Mouse (Mus musculus) skeletal muscle tissue, adult 2 months (tissue): Measurements from ENCODE around the gene Arhgap42.

Experiments
- DNase-seq: peaks from one replicate; pipeline ENCODE4 v3.0.0-alpha.2; 2012; ENCODE audit warnings: low read depth, low spot score

The Arhgap42 gene

GRCm38 (mm10) chr9:9210464-9210863 is 28.4 kb downstream of the Arhgap42 start:
- no peak for DNase-seq

DNA sequence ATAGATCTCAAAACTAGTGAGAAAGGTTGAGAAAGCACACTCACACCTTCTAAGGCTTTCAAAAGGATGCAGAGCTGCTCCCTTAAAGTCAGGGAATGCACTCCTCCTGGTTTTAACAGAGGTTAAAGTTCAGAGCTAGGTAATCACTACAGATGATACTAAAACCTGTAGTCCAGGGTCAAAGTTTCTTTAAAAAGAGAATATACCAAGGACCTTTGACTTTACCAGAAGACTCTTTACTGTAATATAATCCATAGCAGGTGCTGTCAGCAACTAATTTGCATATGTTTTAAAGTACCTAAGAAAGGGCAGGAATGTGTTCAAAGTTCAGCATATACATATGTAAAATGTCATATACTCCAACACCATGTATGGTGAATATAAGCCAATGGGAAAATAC is 30.7 kb downstream of the Arhgap42 start:
- DNase-seq, result no peak

DNA sequence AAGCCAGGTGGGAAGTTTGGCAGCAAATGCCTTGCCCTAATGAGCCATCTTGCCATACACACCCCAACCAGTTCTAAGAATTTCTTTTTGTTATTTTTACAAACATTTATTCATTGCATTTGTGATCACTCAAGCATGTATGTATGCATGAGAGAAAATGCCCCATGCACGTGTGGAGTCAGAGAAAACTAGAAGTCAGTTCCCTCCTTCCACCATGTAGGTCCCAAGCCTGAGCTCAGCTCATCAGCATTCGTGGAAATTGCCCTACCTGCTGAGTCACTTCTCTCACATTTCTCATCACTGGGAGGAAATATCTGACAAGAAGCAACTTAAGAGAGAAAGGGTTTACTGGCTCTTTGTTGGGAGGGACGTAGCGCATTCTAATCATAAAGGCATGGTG is 31.6 kb downstream of the Arhgap42 start:
- no peak for DNase-seq

- no peak for DNase-seq
Observed at GRCm38 (mm10) chr9:9200827-9201388, 38.0 kb downstream of the Arhgap42 start.

DNA sequence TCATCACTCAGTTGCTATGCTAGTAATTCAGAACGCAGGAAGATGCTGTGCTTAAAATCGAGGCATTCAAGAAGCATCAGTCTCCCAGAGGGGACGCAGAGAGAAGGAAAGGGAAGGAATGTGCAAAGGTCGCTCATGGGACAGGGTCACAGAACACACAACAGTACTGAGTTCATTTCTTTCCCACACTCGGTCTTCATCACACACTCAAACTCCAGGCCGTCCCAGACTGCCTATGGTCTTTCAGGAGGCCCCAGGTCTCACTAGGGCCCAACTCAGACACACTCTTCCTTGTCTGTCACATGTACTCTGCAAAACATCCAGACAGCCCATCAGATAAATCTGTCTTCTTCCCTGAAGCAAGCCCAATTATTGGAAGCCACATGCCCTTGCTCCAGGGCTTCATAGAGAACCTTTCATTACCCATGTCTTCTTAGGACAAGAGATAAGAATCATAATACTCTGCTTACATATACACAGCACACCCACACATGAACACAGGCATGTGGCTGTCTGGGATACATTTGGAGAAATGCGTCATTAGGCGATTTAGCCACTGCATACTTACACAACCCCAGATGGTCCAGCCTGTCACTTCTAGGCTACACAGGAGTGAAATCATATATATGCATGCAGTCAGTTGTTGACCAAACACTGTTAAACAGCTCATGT is 39.6 kb downstream of the Arhgap42 start:
- no peak for DNase-seq

DNA sequence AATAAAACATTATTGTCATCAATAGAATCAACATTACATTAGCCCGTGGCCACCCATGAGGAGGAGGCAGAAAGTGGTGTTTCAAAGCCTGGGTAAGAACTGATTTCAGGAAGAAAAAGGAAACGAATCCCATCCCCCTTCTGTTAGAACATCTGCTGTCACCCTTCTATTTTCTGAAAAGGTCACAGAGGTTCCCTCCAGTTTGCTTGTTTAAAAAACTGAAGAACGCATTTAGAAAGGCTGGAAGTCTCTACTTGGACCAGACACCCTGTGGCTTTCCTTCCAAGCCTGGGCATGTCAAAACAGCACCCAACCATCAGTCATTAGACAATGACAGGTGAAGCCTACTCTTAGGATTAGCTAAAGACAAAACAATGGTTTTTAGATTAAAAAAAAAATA is 40.3 kb downstream of the Arhgap42 start:
- DNase-seq, result no peak

- no peak for DNase-seq
Observed at GRCm38 (mm10) chr9:9196046-9196445, 42.9 kb downstream of the Arhgap42 start.

- no peak for DNase-seq
Observed at GRCm38 (mm10) chr9:9194496-9194895, 44.4 kb downstream of the Arhgap42 start.

DNA sequence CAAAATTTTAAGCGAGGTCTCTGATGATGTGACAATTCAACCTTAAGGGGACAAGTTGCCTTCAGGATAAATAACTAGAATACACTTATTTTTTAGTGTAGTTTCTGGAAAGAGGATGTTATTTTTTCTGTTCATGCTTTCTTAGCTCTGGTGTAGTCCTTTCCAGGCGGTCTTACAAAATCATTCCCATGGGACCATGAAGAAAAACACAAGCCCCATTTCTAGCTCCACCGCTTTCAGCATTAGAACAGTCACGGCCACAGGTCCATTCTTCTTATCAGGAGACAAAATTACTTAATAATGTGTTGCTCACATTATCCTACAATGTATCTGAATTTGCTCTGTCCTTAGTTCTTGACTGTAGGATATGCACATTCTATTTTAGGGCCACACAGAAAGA is 46.2 kb downstream of the Arhgap42 start:
- peak; percentile 40 for DNase-seq

DNA sequence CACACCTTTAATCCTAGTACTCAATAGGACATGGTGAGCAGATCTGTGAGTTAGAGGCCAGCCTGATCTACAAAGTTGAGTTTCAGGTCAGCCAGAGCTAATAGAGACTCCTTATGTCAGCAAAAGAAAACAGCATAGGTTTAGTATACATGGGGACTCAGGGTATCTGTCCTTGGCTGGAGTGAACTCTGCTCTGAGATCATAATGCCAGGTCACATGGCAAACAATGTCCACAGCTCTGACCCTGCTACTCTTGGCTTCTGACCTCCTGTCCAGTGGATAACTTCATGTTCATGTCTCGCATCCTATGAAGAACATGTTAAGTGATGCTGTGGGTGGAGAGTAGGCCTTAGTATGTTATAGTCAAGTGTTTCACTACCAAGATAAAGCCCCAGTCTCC is 48.1 kb downstream of the Arhgap42 start:
- no peak for DNase-seq

DNA sequence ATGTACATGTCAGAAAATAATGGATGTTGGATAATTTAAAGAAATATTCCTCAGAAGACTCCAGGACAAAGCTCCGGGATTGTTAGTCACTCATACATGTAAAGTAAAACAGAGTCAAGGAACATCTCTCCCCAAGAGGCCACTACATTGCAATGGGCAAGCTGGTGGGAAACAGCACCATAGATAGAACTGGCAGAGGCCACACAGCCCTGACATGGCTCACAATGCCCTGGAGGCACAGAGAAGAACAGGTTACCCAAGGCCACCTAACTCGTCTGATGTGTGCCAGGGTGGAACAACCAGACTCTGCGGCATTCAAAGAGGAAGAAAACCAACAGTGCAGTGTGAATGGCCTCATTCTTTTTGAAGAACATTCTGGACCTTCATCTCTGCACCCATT is 50.7 kb downstream of the Arhgap42 start:
- no peak for DNase-seq

DNA sequence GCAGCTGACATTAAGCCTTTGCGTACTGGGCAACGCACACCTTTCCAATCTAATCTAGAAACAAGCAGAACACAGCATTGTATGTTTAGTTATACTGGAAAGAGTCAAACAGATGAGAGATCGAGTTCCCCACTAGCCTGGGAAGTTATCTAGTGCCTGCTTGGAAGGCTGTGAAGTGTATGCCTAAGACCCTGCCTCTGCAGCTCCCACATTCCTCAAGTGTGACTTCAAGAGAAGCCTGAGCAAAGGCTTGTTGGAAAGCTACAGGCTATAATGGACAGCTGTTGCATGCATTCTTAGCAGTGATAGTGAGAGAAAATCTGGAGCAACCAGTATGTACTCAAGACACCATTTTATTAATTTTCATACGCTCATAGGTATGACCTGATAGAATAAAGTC is 61.2 kb downstream of the Arhgap42 start:
- no peak for DNase-seq

GRCm38 (mm10) chr9:9174924-9175323 is 64.0 kb downstream of the Arhgap42 start:
- no peak for DNase-seq

DNA sequence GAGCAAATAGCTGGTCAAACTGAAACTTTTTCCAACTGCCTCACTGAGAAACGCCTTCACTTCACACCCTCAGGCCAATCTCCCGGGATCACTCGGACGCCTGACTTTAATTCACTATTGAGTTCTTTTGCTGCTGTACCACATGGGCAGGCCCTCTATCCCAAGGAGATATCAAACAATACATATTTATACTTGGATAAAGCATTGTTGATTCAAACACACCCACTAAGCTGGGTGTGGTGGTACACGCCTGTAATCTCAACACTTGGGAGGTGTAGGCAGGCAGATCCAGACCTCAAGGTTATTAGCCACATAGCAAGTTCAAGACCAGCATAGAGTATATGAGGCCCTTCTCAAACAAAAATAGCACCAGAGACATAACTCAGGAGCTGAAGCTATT is 64.7 kb downstream of the Arhgap42 start:
- DNase-seq, result no peak

DNA sequence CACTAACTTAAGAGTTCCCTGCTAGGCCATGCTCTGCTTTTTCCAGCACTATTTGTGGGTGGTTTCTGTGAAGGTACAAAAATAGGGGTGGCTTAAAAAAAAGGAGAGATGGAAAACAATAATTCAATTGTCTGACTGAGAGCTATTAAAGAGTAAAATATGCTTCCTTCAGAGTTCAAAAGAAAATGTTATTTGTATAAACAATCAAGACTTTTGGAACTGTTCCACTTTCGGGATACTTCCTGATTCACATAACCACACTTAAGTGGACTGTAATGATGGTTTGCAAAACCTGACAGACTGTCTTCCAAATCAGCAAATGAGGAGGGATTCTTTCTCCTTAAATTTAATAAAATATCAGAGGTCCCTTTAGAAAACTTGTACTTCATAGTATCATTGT is 65.8 kb downstream of the Arhgap42 start:
- no peak for DNase-seq

- DNase-seq, result no peak
Observed at GRCm38 (mm10) chr9:9171146-9171816, 67.6 kb downstream of the Arhgap42 start.

- peak; percentile 60 for DNase-seq
Observed at GRCm38 (mm10) chr9:9165641-9166063, 73.2 kb downstream of the Arhgap42 start.

GRCm38 (mm10) chr9:9160736-9161135 is 78.2 kb downstream of the Arhgap42 start:
- DNase-seq, result no peak

DNA sequence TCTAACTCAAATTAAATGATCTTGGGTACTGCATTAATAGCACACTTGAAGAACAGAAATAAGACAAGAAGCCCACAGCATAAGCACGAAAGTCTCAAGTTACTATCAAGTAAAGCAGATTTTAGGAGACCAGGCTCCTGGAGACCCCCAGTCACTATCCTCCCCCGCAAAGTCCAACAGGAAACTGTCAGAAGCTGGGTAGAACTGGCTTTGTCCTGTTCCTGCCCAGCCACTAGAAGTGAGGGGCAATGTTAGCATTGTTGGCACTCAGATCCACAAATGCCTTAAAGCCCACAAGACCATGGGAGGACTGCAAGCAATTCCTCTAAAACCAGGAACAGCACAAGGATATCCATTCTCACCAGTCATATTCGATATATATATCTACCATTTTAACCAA is 80.7 kb downstream of the Arhgap42 start:
- DNase-seq, result no peak

GRCm38 (mm10) chr9:9157425-9157824 is 81.5 kb downstream of the Arhgap42 start:
- DNase-seq, result no peak

GRCm38 (mm10) chr9:9154636-9155035 is 84.3 kb downstream of the Arhgap42 start:
- no peak for DNase-seq

- DNase-seq, result no peak
Observed at GRCm38 (mm10) chr9:9144301-9145121, 94.4 kb downstream of the Arhgap42 start.
